16 mouse cellular contexts compared by ENCODE assay signal in genomic region chr15:25787965-25788364, GRCm38 (mm10). TPM values are rescaled to one million over a fixed set of nuclear protein-coding genes. Genes with fewer than 3 reads are reported as not detected.
A peak's percentile ranks its signal among the peaks of the same experiment; 100 is the strongest.
DNase-seq lines count a peak whose midpoint lies in the region; ATAC-seq lines count a peak whose summit lies in the region.
"Had no signal": no experiment of that assay in that cellular context is flagged by ENCODE, and none has a peak within 500 bp of the region (broad histone marks: within the 10 kb centered on the region; RNA-seq: fewer than 3 reads in every experiment).

No protein-coding gene starts in this region.

- no peak for DNase-seq in limb, embryonic 10.5 days (ENCODE audit: low spot score)
- DNase-seq in retina, postnatal 1 day: peak; percentile 60
- DNase-seq in heart, adult 9 months (ENCODE audit: low spot score in 2 of 2): no peak
- no peak for DNase-seq in embryo, embryonic 10 days (ENCODE audit: low spot score)
- DNase-seq: lung, adult 18-20 months; lung, postnatal 14 days; thymus, postnatal 36 days had no signal

- peaks cover 4% of the 10 kb centered on the region; the same call in 1 of the 2 replicates for H3K4me1 ChIP-seq in hindbrain, embryonic 12.5 days
- peaks cover 3% of the 10 kb centered on the region; the same call in 1 of the 2 replicates for H3K4me1 ChIP-seq in hindbrain, embryonic 16.5 days (ENCODE audit: control insufficient read depth, insufficient read depth, low read depth, low read length)
- peaks cover 5% of the 10 kb centered on the region; the same call in 1 of the 2 replicates for H3K4me1 ChIP-seq in embryonic facial prominence, embryonic 12.5 days
- H3K4me1 ChIP-seq in limb, embryonic 10.5 days: peaks cover 3% of the 10 kb centered on the region; the same call in 1 of the 2 replicates
- H3K4me1 ChIP-seq: heart, embryonic 10.5 days had no signal

- no peak overlapping the region for H3K9ac ChIP-seq in hindbrain, embryonic 12.5 days
- no peak overlapping the region for H3K9ac ChIP-seq in hindbrain, embryonic 16.5 days (ENCODE audit: low read depth, low read length)
- H3K9ac ChIP-seq in embryonic facial prominence, embryonic 12.5 days: no peak overlapping the region
- H3K9ac ChIP-seq: kidney, embryonic 15.5 days had no signal

- H3K27me3 ChIP-seq in hindbrain, embryonic 12.5 days: no peaks in the 10 kb centered on the region
- no peaks in the 10 kb centered on the region for H3K27me3 ChIP-seq in hindbrain, embryonic 16.5 days (replicated peaks; ENCODE audit: control insufficient read depth, insufficient read depth, low read length)
- H3K27me3 ChIP-seq in embryonic facial prominence, embryonic 12.5 days: no peaks in the 10 kb centered on the region
- H3K27me3 ChIP-seq in limb, embryonic 10.5 days (ENCODE audit: low read depth, poor library complexity, severe bottlenecking): no peaks in the 10 kb centered on the region
- H3K27me3 ChIP-seq: kidney, embryonic 15.5 days; megakaryocyte, embryonic 14.5 days had no signal

- 0 out of 2 replicates have a peak overlapping the region, but pooled peaks have one; percentile 40 for H3K27ac ChIP-seq in hindbrain, embryonic 12.5 days
- H3K27ac ChIP-seq in hindbrain, embryonic 16.5 days (ENCODE audit: low read depth, low read length): no peak overlapping the region
- peak overlapping the region; percentile 63; the same call in 1 of the 2 replicates for H3K27ac ChIP-seq in embryonic facial prominence, embryonic 12.5 days
- peak overlapping the region; percentile 57; the same call in 1 of the 2 replicates for H3K27ac ChIP-seq in limb, embryonic 10.5 days
- H3K27ac ChIP-seq: heart, embryonic 10.5 days; kidney, embryonic 15.5 days had no signal

- H3K9me3 ChIP-seq in hindbrain, embryonic 12.5 days (replicated peaks): no peaks in the 10 kb centered on the region
- no peaks in the 10 kb centered on the region for H3K9me3 ChIP-seq in hindbrain, embryonic 16.5 days (ENCODE audit: control insufficient read depth, low read length)
- H3K9me3 ChIP-seq in embryonic facial prominence, embryonic 12.5 days: no peaks in the 10 kb centered on the region
- H3K9me3 ChIP-seq in limb, embryonic 10.5 days (replicated peaks): no peaks in the 10 kb centered on the region
- H3K9me3 ChIP-seq: heart, embryonic 10.5 days; kidney, embryonic 15.5 days; megakaryocyte, embryonic 14.5 days had no signal

- H3K4me3 ChIP-seq in hindbrain, embryonic 12.5 days: no peak overlapping the region
- no peak overlapping the region for H3K4me3 ChIP-seq in hindbrain, embryonic 16.5 days (ENCODE audit: low read length)
- H3K4me3 ChIP-seq in embryonic facial prominence, embryonic 12.5 days: no peak overlapping the region
- H3K4me3 ChIP-seq in limb, embryonic 10.5 days: no peak overlapping the region
- H3K4me3 ChIP-seq: heart, embryonic 10.5 days; kidney, embryonic 15.5 days; megakaryocyte, embryonic 14.5 days had no signal

- H3K4me2 ChIP-seq in hindbrain, embryonic 12.5 days (replicated peaks): no peak overlapping the region
- no peak overlapping the region for H3K4me2 ChIP-seq in hindbrain, embryonic 16.5 days (ENCODE audit: low read length)
- H3K4me2 ChIP-seq in embryonic facial prominence, embryonic 12.5 days (replicated peaks): no peak overlapping the region
- H3K4me2 ChIP-seq: kidney, embryonic 15.5 days; liver, embryonic 11.5 days had no signal

- WGBS in hindbrain, embryonic 12.5 days: 83% methylated on average over 8 of the region's 8 CpGs
- WGBS in hindbrain, embryonic 16.5 days: 80% methylated on average over 8 of the region's 8 CpGs
- 71% methylated on average over 8 of the region's 8 CpGs for WGBS in embryonic facial prominence, embryonic 12.5 days
- 94% methylated on average over 8 of the region's 8 CpGs for WGBS in limb, embryonic 10.5 days

- H3K36me3 ChIP-seq in hindbrain, embryonic 12.5 days: peaks cover 60% of the 10 kb centered on the region
- no peaks in the 10 kb centered on the region for H3K36me3 ChIP-seq in hindbrain, embryonic 16.5 days (ENCODE audit: control insufficient read depth, insufficient read depth, low read length)
- H3K36me3 ChIP-seq in embryonic facial prominence, embryonic 12.5 days: peaks cover 78% of the 10 kb centered on the region
- peaks cover 96% of the 10 kb centered on the region for H3K36me3 ChIP-seq in limb, embryonic 10.5 days

- ATAC-seq in hindbrain, embryonic 12.5 days (ENCODE audit: low FRiP score): no peak
- ATAC-seq in hindbrain, embryonic 16.5 days: no peak
- ATAC-seq in embryonic facial prominence, embryonic 12.5 days (ENCODE audit: insufficient number of reproducible peaks, insufficient read depth, low FRiP score, low TSS enrichment): no peak
- ATAC-seq: forebrain, embryonic 14.5 days; intestine, embryonic 16.5 days had no signal

RNA-seq across cellular contexts. Expression of gene Retreg1, which starts 55.0 kb away (rescaled TPM):
- 4.5 and 4.7 TPM in 2 replicates for polyA plus RNA-seq in hindbrain, embryonic 12.5 days (2016; fragmentation: Nextera tagmentation; extraction: Ambion mirVana)
- 16.5 and 19.0 TPM in 2 replicates for polyA plus RNA-seq in hindbrain, embryonic 16.5 days (2015; fragmentation: Nextera tagmentation; extraction: Ambion mirVana)
- 4.5 and 4.6 TPM in 2 replicates for polyA plus RNA-seq in embryonic facial prominence, embryonic 12.5 days (2016; fragmentation: Nextera tagmentation; extraction: Ambion mirVana)
- 1.2 and 1.9 TPM in 2 replicates for polyA plus RNA-seq in limb, embryonic 10.5 days (2016; fragmentation: Nextera tagmentation; extraction: Ambion mirVana)
